Mouse (Mus musculus) bone marrow, adult 2 months (tissue): ENCODE results near the gene Tbc1d4.

Source experiments
- CTCF ChIP-seq: fragments of 200-500 bp; IDR thresholded peaks from 2 replicates; pipeline ENCODE4 v1.5.1; 2011; ENCODE audit warnings: low read length, control low read depth; ENCODE audit not compliant: control insufficient read depth, insufficient read depth
- POLR2A ChIP-seq: fragments of 200-500 bp; IDR thresholded peaks from 2 replicates; pipeline ENCODE4 v1.6.1; 2011; ENCODE audit warnings: low read depth, mild to moderate bottlenecking, control low read depth, low read length, borderline replicate concordance; ENCODE audit not compliant: control insufficient read depth

- TF ChIP-seq CTCF, result no peak
- no peak for TF ChIP-seq POLR2A
These were observed 79.8 kb downstream of the Tbc1d4 start for GRCm38 (mm10) chr14:101529194-101529593.
